Mouse (Mus musculus) liver, adult 2 months (tissue): Measurements from ENCODE around the gene Sdk2. TPM values are rescaled to one million over a fixed set of nuclear protein-coding genes. Genes with fewer than 3 reads are reported as not detected.

Experiments used
- DNase-seq: peaks from one replicate; pipeline ENCODE4 v3.0.0-alpha.2; 2011; ENCODE audit warnings: low read depth, low spot score; ENCODE audit errors: extremely low read depth
- H3K27ac ChIP-seq: fragments of 200-500 bp; replicated peaks from 2 replicates; pipeline ENCODE4 v1.5.1; 2012; ENCODE audit warnings: low read depth, mild to moderate bottlenecking, control low read depth, inconsistent platforms, low read length; ENCODE audit not compliant: insufficient read depth
- H3K27me3 ChIP-seq: fragments of 200-500 bp; 2 replicates; pipeline ENCODE4 v1.6.1; 2012; ENCODE audit warnings: mild to moderate bottlenecking, moderate library complexity, low read length, inconsistent platforms; ENCODE audit not compliant: control insufficient read depth, insufficient read depth
- H3K36me3 ChIP-seq: fragments of 200-500 bp; 2 replicates; pipeline ENCODE4 v1.6.1; 2012; ENCODE audit warnings: low read length, inconsistent platforms; ENCODE audit not compliant: control insufficient read depth, insufficient read depth
- H3K4me1 ChIP-seq: fragments of 200-500 bp; 2 replicates; pipeline ENCODE4 v1.6.1; 2011; ENCODE audit warnings: low read length; ENCODE audit not compliant: control insufficient read depth, insufficient read depth
- H3K4me3 ChIP-seq: fragments of 200-500 bp; 2 replicates; pipeline ENCODE4 v1.5.1; 2011; ENCODE audit warnings: low read depth, mild to moderate bottlenecking, control low read depth, low read length, moderate library complexity; ENCODE audit not compliant: insufficient read depth
- H3K79me2 ChIP-seq: fragments of 200-500 bp; 2 replicates; pipeline ENCODE4 v1.6.1; 2012; ENCODE audit warnings: inconsistent platforms, mild to moderate bottlenecking, low read length, moderate library complexity; ENCODE audit not compliant: control insufficient read depth, insufficient read depth
- H3K9ac ChIP-seq: fragments of 200-500 bp; 2 replicates; pipeline ENCODE4 v1.6.1; 2012; ENCODE audit warnings: low read depth, mild to moderate bottlenecking, control low read depth, inconsistent platforms, low read length
- CTCF ChIP-seq: fragments of 200-500 bp; IDR thresholded peaks from 2 replicates; pipeline ENCODE4 v1.5.1; 2011; ENCODE audit warnings: low read depth, low read length, control low read depth
- POLR2A ChIP-seq: fragments of 200-500 bp; IDR thresholded peaks from 2 replicates; pipeline ENCODE4 v1.6.1; 2011; ENCODE audit warnings: low read length, control low read depth; ENCODE audit not compliant: insufficient read depth; ENCODE audit errors: extremely low read depth
- WGBS: fragments of 180-500 bp; shearing (Covaris S2); methylation state at CpG from one replicate; pipeline ENCODE4 v1.1.7; 2018; 5-methylcytosine and 5-hydroxymethylcytosine counted together
- polyA plus RNA-seq: library from polyadenylated mRNA; depleted of rRNA; stranded (reverse); fragments of >200 nt; gene quantifications from 2 replicates; pipeline ENCODE4 v1.2.3, GENCODE M21; 2012
- total RNA-seq: library from RNA; depleted of rRNA; stranded (reverse); fragments of >200 nt; gene quantifications from 2 replicates; pipeline ENCODE4 v1.2.3, GENCODE M21; 2014

The Sdk2 gene
- total and polyA plus RNA-seq, 2 experiments = 0.07 to 0.28 TPM

- TF ChIP-seq CTCF (no peak), POLR2A (no peak)
- Histone ChIP-seq H3K27ac (no peak overlapping the region), H3K9ac (no peak overlapping the region), H3K4me3 (no peak overlapping the region), H3K4me1 (no peaks in the 10 kb centered on the region), H3K79me2 (no peaks in the 10 kb centered on the region), H3K36me3 (no peaks in the 10 kb centered on the region), H3K27me3 (no peaks in the 10 kb centered on the region; the same call in 1 of the 2 replicates)
- no peak for DNase-seq
- WGBS = 65% methylated on average over 2 of the region's 2 CpGs
These were observed 10.5 kb downstream of the Sdk2 start for GRCm38 (mm10) chr11:114056351-114056750.

DNA sequence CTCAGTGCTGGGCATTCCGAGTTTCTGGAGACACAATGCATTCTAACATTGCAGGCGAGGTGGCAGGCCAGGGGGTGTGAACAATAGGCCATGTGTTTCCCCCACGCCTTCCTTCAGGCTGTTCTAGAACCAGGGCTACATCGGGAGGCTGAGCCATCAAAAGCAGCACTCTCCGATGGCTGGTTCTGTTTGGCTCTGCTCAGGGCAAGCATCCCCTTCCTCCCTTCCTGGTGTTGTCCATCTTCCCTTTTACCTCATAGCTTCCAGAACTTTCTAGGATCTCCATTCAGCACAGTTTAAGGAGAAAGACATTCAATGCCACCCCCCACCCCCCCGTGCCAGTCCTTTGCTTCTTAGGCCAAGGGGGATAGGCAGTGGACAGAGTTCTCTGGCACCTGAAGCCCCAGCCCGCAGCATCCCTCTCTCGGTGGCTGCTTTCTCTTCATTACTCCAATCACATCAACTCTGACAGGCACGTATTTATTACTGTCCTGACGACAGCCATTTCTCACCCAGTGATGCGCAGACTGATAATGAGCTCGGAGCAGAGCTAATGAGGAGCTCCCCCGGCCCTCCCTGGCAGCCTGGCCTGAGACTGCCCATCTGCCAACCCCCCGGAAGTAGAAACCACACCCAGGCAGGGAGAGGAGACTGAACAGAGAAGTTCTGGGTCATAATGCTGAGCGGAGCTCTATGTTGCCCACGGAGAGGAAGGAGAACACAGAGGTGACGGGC, 12.1 kb downstream of the Sdk2 start:
- H3K27ac ChIP-seq = no peak overlapping the region
- H3K4me1 ChIP-seq = no peaks in the 10 kb centered on the region
- no peak overlapping the region for H3K4me3 ChIP-seq
- DNase-seq = no peak
- TF ChIP-seq CTCF (no peak), POLR2A (no peak)
- H3K9ac ChIP-seq = no peak overlapping the region
- H3K79me2 ChIP-seq = no peaks in the 10 kb centered on the region
- H3K36me3 ChIP-seq = no peaks in the 10 kb centered on the region
- no peaks in the 10 kb centered on the region; the same call in 1 of the 2 replicates for H3K27me3 ChIP-seq
- WGBS = 82% methylated on average over 17 of the region's 17 CpGs

DNA sequence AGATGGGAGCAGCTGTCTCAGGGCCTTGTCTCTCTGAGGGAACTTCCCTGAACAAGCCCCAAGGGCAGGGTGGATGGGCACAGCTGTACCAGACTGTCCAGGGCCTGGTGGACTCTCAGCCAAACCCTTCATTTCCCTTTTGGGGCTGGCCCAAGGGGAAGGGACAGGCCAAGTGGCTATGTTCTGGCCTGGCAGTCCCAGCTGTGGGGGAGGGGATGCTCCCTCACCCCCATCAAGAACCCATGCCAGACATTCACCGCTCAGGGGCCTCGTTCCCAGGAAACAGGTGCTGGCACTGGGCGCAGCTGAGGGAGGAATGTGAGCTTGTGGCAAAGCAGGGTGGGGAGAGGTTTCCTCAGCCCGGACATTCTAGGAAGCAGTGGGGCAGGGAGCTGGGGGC, 15.5 kb downstream of the Sdk2 start:
- no peak overlapping the region for H3K27ac ChIP-seq
- H3K27me3 ChIP-seq = no peaks in the 10 kb centered on the region; the same call in 1 of the 2 replicates
- H3K9ac ChIP-seq = no peak overlapping the region
- DNase-seq = no peak
- H3K4me3 ChIP-seq = no peak overlapping the region
- TF ChIP-seq CTCF (no peak), POLR2A (no peak)
- 82% methylated on average over 4 of the region's 4 CpGs for WGBS
- no peaks in the 10 kb centered on the region for H3K36me3 ChIP-seq
- H3K79me2 ChIP-seq = no peaks in the 10 kb centered on the region
- H3K4me1 ChIP-seq = no peaks in the 10 kb centered on the region

- WGBS = 79% methylated on average over 3 of the region's 3 CpGs
- DNase-seq = no peak
- no peak overlapping the region for H3K4me3 ChIP-seq
These were observed 16.3 kb downstream of the Sdk2 start for GRCm38 (mm10) chr11:114050511-114050910.

GRCm38 (mm10) chr11:114047887-114048331, 18.9 kb downstream of the Sdk2 start:
- DNase-seq = no peak
- 8% methylated on average over 10 of the region's 10 CpGs for WGBS
- Histone ChIP-seq H3K27ac (no peak overlapping the region), H3K9ac (no peak overlapping the region), H3K79me2 (no peaks in the 10 kb centered on the region), H3K4me1 (no peaks in the 10 kb centered on the region), H3K4me3 (no peak overlapping the region), H3K27me3 (peaks cover 2% of the 10 kb centered on the region; the same call in 1 of the 2 replicates), H3K36me3 (no peaks in the 10 kb centered on the region)
- TF ChIP-seq POLR2A (no peak), CTCF (no peak)

More at GRCm38 (mm10) chr11:114050511-114050910, 16.3 kb downstream of the Sdk2 start:
- no peak overlapping the region for H3K27ac ChIP-seq
- no peaks in the 10 kb centered on the region for H3K4me1 ChIP-seq
- no peaks in the 10 kb centered on the region for H3K79me2 ChIP-seq
- H3K36me3 ChIP-seq = no peaks in the 10 kb centered on the region
- no peak overlapping the region for H3K9ac ChIP-seq
- TF ChIP-seq POLR2A = no peak
- no peak for TF ChIP-seq CTCF
- H3K27me3 ChIP-seq = no peaks in the 10 kb centered on the region; the same call in 1 of the 2 replicates

- Histone ChIP-seq H3K4me1 (no peaks in the 10 kb centered on the region), H3K79me2 (no peaks in the 10 kb centered on the region), H3K9ac (no peak overlapping the region), H3K36me3 (no peaks in the 10 kb centered on the region), H3K27me3 (peaks cover 2% of the 10 kb centered on the region; the same call in 1 of the 2 replicates), H3K4me3 (no peak overlapping the region), H3K27ac (no peak overlapping the region)
- WGBS = 96% methylated on average over 5 of the region's 5 CpGs
- TF ChIP-seq CTCF (no peak), POLR2A (no peak)
- DNase-seq = no peak
These were observed 19.9 kb downstream of the Sdk2 start for GRCm38 (mm10) chr11:114046927-114047326.
